Mouse (Mus musculus) spleen, adult 2 months (tissue): Measurements from ENCODE around the gene Arhgap8.

Source experiments
- CTCF ChIP-seq: fragments of 200-500 bp; IDR thresholded peaks from 2 replicates; pipeline ENCODE4 v1.5.1; 2011; ENCODE audit warnings: mild to moderate bottlenecking, inconsistent platforms; ENCODE audit not compliant: insufficient read depth, insufficient read length, insufficient replicate concordance; ENCODE audit errors: extremely low read depth
- POLR2A ChIP-seq: fragments of 200-500 bp; IDR thresholded peaks from 2 replicates; pipeline ENCODE4 v1.6.1; 2011; ENCODE audit warnings: low read depth, low read length, inconsistent platforms

DNA sequence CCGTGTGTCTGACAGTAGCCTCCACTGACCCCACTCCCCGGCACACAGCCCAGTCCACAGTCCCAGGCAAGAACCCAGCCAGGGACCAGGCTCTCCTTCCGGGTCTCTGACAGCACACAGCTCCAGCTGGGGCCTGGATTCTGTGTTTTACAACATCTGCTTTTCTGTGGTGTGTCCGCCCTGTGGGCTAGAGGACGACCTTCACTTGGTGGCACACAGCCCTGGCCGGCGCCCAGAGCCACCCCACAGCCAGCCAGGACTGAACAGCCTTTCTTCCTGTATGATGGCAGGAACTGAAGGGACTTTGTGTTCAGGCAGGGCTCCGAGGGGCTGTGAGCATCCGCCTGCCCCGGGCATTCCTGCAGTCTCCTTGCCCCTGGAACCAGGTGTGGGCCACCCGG lies 22.2 kb upstream of the Arhgap8 start:
- no peak for TF ChIP-seq POLR2A
- no peak for TF ChIP-seq CTCF
